In genomic region chr7:114290078-114290506, GRCm38 (mm10) we compare ENCODE assay signal across 15 mouse cellular contexts. TPM values are rescaled to one million over a fixed set of nuclear protein-coding genes. Genes with fewer than 3 reads are reported as not detected.
DNase-seq lines count a peak whose midpoint lies in the region; ATAC-seq and TF ChIP-seq lines count a peak whose summit lies in the region.
"Had no signal": no experiment of that assay in that cellular context is flagged by ENCODE, and none has a peak within 500 bp of the region (broad histone marks: within the 10 kb centered on the region; RNA-seq: fewer than 3 reads in every experiment).

No protein-coding gene starts in this region.

- H3K9ac ChIP-seq in heart, embryonic 15.5 days = no peak overlapping the region
- no peak overlapping the region for H3K9ac ChIP-seq in lung, postnatal 0 days (replicated peaks; ENCODE audit: low read depth)
- H3K9ac ChIP-seq: embryonic facial prominence, embryonic 15.5 days; heart, embryonic 12.5 days; hindbrain, embryonic 14.5 days; midbrain, embryonic 15.5 days; neural tube, embryonic 12.5 days had no signal

- H3K27me3 ChIP-seq in heart, embryonic 15.5 days = no peaks in the 10 kb centered on the region
- H3K27me3 ChIP-seq in lung, postnatal 0 days (replicated peaks; ENCODE audit: insufficient read depth, low read length) = no peaks in the 10 kb centered on the region
- H3K27me3 ChIP-seq in midbrain, embryonic 10.5 days (ENCODE audit: low read depth, poor library complexity, severe bottlenecking) = peaks cover 13% of the 10 kb centered on the region; the same call in 1 of the 2 replicates
- H3K27me3 ChIP-seq: embryonic facial prominence, embryonic 15.5 days; heart, embryonic 12.5 days; neural tube, embryonic 12.5 days had no signal

- 70% methylated on average over 5 of the region's 5 CpGs for WGBS in heart, embryonic 15.5 days
- 51% methylated on average over 5 of the region's 5 CpGs for WGBS in lung, postnatal 0 days
- 67% methylated on average over 5 of the region's 5 CpGs for WGBS in midbrain, embryonic 10.5 days

- peaks cover 16% of the 10 kb centered on the region for H3K4me1 ChIP-seq in heart, embryonic 15.5 days (replicated peaks)
- H3K4me1 ChIP-seq in lung, postnatal 0 days (ENCODE audit: insufficient read depth, low read depth, low read length) = no peaks in the 10 kb centered on the region; the same call in 1 of the 2 replicates
- peaks cover 29% of the 10 kb centered on the region for H3K4me1 ChIP-seq in midbrain, embryonic 10.5 days
- H3K4me1 ChIP-seq: midbrain, embryonic 15.5 days; neural tube, embryonic 12.5 days had no signal

- no peak overlapping the region for H3K4me3 ChIP-seq in heart, embryonic 15.5 days
- H3K4me3 ChIP-seq in lung, postnatal 0 days (ENCODE audit: low read depth, low read length) = no peak overlapping the region
- no peak overlapping the region for H3K4me3 ChIP-seq in midbrain, embryonic 10.5 days
- H3K4me3 ChIP-seq: embryonic facial prominence, embryonic 15.5 days; heart, embryonic 12.5 days; midbrain, embryonic 15.5 days; neural tube, embryonic 12.5 days had no signal

- intact Hi-C loops in heart, postnatal 25 days (cut with DNase I) = loop anchor here (5.0 to 10.0 kb wide), 2 partner anchors 127 to 285 kb away; partner anchors contain the start of gene Pde3b

- DNase-seq in heart, postnatal 25 days (ENCODE audit: low spot score) = no peak
- no peak for DNase-seq in lung, postnatal 0 days (ENCODE audit: low spot score)
- no peak for DNase-seq in lung, postnatal 36 days
- peak; percentile 85 to 86 for DNase-seq in cerebellum, postnatal 25 days
- DNase-seq in ovary, postnatal 10 days (ENCODE audit: low spot score) = no peak
- no peak for DNase-seq in midbrain, embryonic 10.5 days (ENCODE audit: low spot score)
- DNase-seq: adrenal gland, postnatal 36 days; gastrocnemius, postnatal 36 days had no signal

- no peak for TF ChIP-seq EP300 in lung, postnatal 0 days (IDR thresholded peaks at IDR 0.05)

- no peaks in the 10 kb centered on the region for H3K9me3 ChIP-seq in heart, embryonic 15.5 days (replicated peaks)
- H3K9me3 ChIP-seq in lung, postnatal 0 days (ENCODE audit: low read length) = no peaks in the 10 kb centered on the region
- H3K9me3 ChIP-seq in midbrain, embryonic 10.5 days (replicated peaks) = no peaks in the 10 kb centered on the region
- H3K9me3 ChIP-seq: embryonic facial prominence, embryonic 15.5 days; heart, embryonic 12.5 days; midbrain, embryonic 15.5 days; neural tube, embryonic 12.5 days had no signal

- no peaks in the 10 kb centered on the region for H3K36me3 ChIP-seq in heart, embryonic 15.5 days
- no peaks in the 10 kb centered on the region for H3K36me3 ChIP-seq in lung, postnatal 0 days (ENCODE audit: insufficient read depth, low read length)
- H3K36me3 ChIP-seq in midbrain, embryonic 10.5 days = no peaks in the 10 kb centered on the region
- H3K36me3 ChIP-seq: embryonic facial prominence, embryonic 15.5 days; heart, embryonic 12.5 days; midbrain, embryonic 15.5 days; neural tube, embryonic 12.5 days had no signal

- H3K27ac ChIP-seq in heart, embryonic 15.5 days = peak overlapping the region; percentile 9; the same call in 1 of the 2 replicates
- H3K27ac ChIP-seq in lung, postnatal 0 days (ENCODE audit: low read length) = no peak overlapping the region
- H3K27ac ChIP-seq in midbrain, embryonic 10.5 days (replicated peaks) = no peak overlapping the region
- H3K27ac ChIP-seq: embryonic facial prominence, embryonic 15.5 days; hindbrain, embryonic 14.5 days; midbrain, embryonic 15.5 days; neural tube, embryonic 12.5 days had no signal

- no peak for TF ChIP-seq CTCF in lung, postnatal 0 days (IDR thresholded peaks at IDR 0.05)

- no peak overlapping the region for H3K4me2 ChIP-seq in heart, embryonic 15.5 days
- H3K4me2 ChIP-seq in lung, postnatal 0 days (replicated peaks; ENCODE audit: low read depth, low read length) = no peak overlapping the region
- H3K4me2 ChIP-seq: embryonic facial prominence, embryonic 15.5 days; heart, embryonic 12.5 days; hindbrain, embryonic 14.5 days; midbrain, embryonic 15.5 days; neural tube, embryonic 12.5 days had no signal

- ATAC-seq in heart, embryonic 15.5 days (replicated peaks; ENCODE audit: insufficient number of reproducible peaks, insufficient read depth, low FRiP score, low read depth) = no peak
- ATAC-seq in lung, postnatal 0 days = peak; percentile 27; the same call in 1 of the 2 replicates
- peak; percentile 94 for ATAC-seq in cerebellum, adult (ENCODE audit: insufficient number of reproducible peaks, low FRiP score, low TSS enrichment)
- ATAC-seq: midbrain, embryonic 15.5 days had no signal

RNA-seq across cellular contexts. Expression of gene Psma1, which starts 14.2 kb away (rescaled TPM):
- 289 and 308 TPM in 2 replicates for polyA plus RNA-seq in heart, embryonic 15.5 days (2015; fragmentation: Nextera tagmentation; extraction: Ambion mirVana)
- total RNA-seq in heart, postnatal 25 days (2021) = 100 to 1,000 TPM; 134 to 146 TPM
- 243 and 245 TPM in 2 replicates for polyA plus RNA-seq in lung, postnatal 0 days (2015; fragmentation: Nextera tagmentation; extraction: Ambion mirVana)
- polyA plus RNA-seq in midbrain, embryonic 10.5 days (2016; fragmentation: Nextera tagmentation; extraction: Ambion mirVana) = 507 and 521 TPM in 2 replicates

RNA-seq across cellular contexts. Expression of gene Copb1, which starts 35.6 kb away (rescaled TPM):
- polyA plus RNA-seq in heart, embryonic 15.5 days (2015; fragmentation: Nextera tagmentation; extraction: Ambion mirVana) = 67.8 and 73.5 TPM in 2 replicates
- total RNA-seq in heart, postnatal 25 days (2021) = 10 to 100 TPM; 40.0 to 44.6 TPM
- 75.1 and 82.2 TPM in 2 replicates for polyA plus RNA-seq in lung, postnatal 0 days (2015; fragmentation: Nextera tagmentation; extraction: Ambion mirVana)
- polyA plus RNA-seq in midbrain, embryonic 10.5 days (2016; fragmentation: Nextera tagmentation; extraction: Ambion mirVana) = 95.6 and 100 TPM in 2 replicates

Comparison
In these comparisons a context has a peak if more than half of its experiments do, and no peak if none do; other contexts are left out.
1. DNase-seq: peak in cerebellum, postnatal 25 days (2 of 2); none in heart, postnatal 25 days (single experiment), lung, postnatal 0 days (single experiment), lung, postnatal 36 days (single experiment), ovary, postnatal 10 days (single experiment) and midbrain, embryonic 10.5 days (single experiment).